In the genomic region with DNA sequence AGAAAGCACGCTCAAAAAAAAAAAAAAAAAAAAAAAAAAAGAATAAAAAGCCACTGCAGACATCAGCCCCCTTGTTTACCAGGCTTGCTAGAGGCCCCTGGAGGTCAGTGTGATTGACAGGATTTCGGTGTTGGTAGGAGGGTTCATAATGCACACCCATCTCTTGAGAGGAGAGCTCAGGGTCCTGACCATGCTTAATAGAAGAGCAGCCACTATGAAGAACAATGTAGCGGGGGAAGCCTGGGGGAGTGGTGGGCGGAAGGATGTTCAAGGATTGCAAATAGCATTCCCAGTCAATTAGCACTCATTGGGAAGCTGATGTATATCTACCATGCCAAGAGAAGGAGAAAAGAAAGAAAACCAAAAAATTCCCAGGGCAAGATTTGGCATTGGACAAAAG, we compare ENCODE assay signal across 22 mouse cellular contexts.
DNase-seq lines count a peak whose midpoint lies in the region; ATAC-seq and TF ChIP-seq lines count a peak whose summit lies in the region.
"Had no signal": no experiment of that assay in that cellular context is flagged by ENCODE, and none has a peak within 500 bp of the region (broad histone marks: within the 10 kb centered on the region; RNA-seq: fewer than 3 reads in every experiment).

No protein-coding gene starts in this region.

- H3K4me3 ChIP-seq in forebrain, embryonic 11.5 days (ENCODE audit: low read depth, low read length) = no peak overlapping the region
- no peak overlapping the region for H3K4me3 ChIP-seq in forebrain, embryonic 15.5 days
- H3K4me3 ChIP-seq in lung, embryonic 14.5 days (ENCODE audit: low read depth, low read length) = no peak overlapping the region
- no peak overlapping the region for H3K4me3 ChIP-seq in neural tube, embryonic 13.5 days
- H3K4me3 ChIP-seq: heart, adult 2 months; limb, embryonic 10.5 days; liver, embryonic 15.5 days; megakaryocyte, embryonic 14.5 days; stomach, embryonic 15.5 days had no signal

- 25% methylated on average over 4 of the region's 4 CpGs for WGBS in forebrain, embryonic 11.5 days
- WGBS in forebrain, embryonic 15.5 days = 12% methylated on average over 4 of the region's 4 CpGs
- 52% methylated on average over 4 of the region's 4 CpGs for WGBS in lung, embryonic 14.5 days
- 33% methylated on average over 4 of the region's 4 CpGs for WGBS in neural tube, embryonic 13.5 days

- peak; percentile 44; the same call in 1 of the 2 replicates for ATAC-seq in forebrain, embryonic 11.5 days (replicated peaks; ENCODE audit: low FRiP score)
- no peak for ATAC-seq in forebrain, embryonic 15.5 days (replicated peaks)
- 0 out of 2 replicates have a peak, but pooled peaks have one; percentile 13 for ATAC-seq in lung, embryonic 14.5 days (ENCODE audit: insufficient read depth)
- ATAC-seq in neural tube, embryonic 13.5 days (ENCODE audit: low read depth) = no peak
- ATAC-seq: inflammation-experienced regulatory T-cells, adult 6 months had no signal

- no peak for DNase-seq in forebrain, embryonic 11.5 days (ENCODE audit: low spot score)
- peak; percentile 45 for DNase-seq in lung, embryonic 14.5 days
- DNase-seq in lung, postnatal 14 days = no peak
- no peak for DNase-seq in neural tube, embryonic 10.5 days (ENCODE audit: extremely low spot score, low spot score)
- DNase-seq in urinary bladder, postnatal 36 days (ENCODE audit: low spot score in 2 of 2) = no peak
- no peak for DNase-seq in thymus, adult 18-20 months
- DNase-seq: cerebellum, adult 9-10 months; gastrocnemius, postnatal 36 days; heart, adult 2 months; heart, postnatal 36 days; kidney, adult 18-20 months; liver; lung, postnatal 36 days; thymus, postnatal 4 days had no signal

- no peaks in the 10 kb centered on the region; the same call in none of the 2 replicates for H3K27me3 ChIP-seq in forebrain, embryonic 11.5 days (ENCODE audit: control insufficient read depth, insufficient read depth, low read length)
- no peaks in the 10 kb centered on the region for H3K27me3 ChIP-seq in forebrain, embryonic 15.5 days
- no peaks in the 10 kb centered on the region for H3K27me3 ChIP-seq in lung, embryonic 14.5 days (ENCODE audit: insufficient read depth, low read length)
- H3K27me3 ChIP-seq in neural tube, embryonic 13.5 days = no peaks in the 10 kb centered on the region
- H3K27me3 ChIP-seq: liver, embryonic 15.5 days; megakaryocyte, embryonic 14.5 days; stomach, embryonic 15.5 days had no signal

- H3K9ac ChIP-seq in forebrain, embryonic 11.5 days (ENCODE audit: low read length) = no peak overlapping the region
- H3K9ac ChIP-seq in forebrain, embryonic 15.5 days (replicated peaks) = no peak overlapping the region
- no peak overlapping the region for H3K9ac ChIP-seq in lung, embryonic 14.5 days
- no peak overlapping the region for H3K9ac ChIP-seq in neural tube, embryonic 13.5 days
- H3K9ac ChIP-seq: liver, embryonic 15.5 days; stomach, embryonic 15.5 days had no signal

- peaks cover 10% of the 10 kb centered on the region for H3K4me1 ChIP-seq in forebrain, embryonic 11.5 days (replicated peaks; ENCODE audit: control insufficient read depth, insufficient read depth, low read length)
- H3K4me1 ChIP-seq in forebrain, embryonic 15.5 days = peaks cover 18% of the 10 kb centered on the region
- 0 out of 2 replicates have a peak, but pooled peaks cover 8% of the 10 kb centered on the region for H3K4me1 ChIP-seq in lung, embryonic 14.5 days (ENCODE audit: insufficient read depth)
- peaks cover 62% of the 10 kb centered on the region for H3K4me1 ChIP-seq in neural tube, embryonic 13.5 days (replicated peaks)
- H3K4me1 ChIP-seq: liver, embryonic 15.5 days; megakaryocyte, embryonic 14.5 days had no signal

- TF ChIP-seq CTCF in lung, embryonic 14.5 days (IDR thresholded peaks at IDR 0.05; ENCODE audit: low read depth) = no peak

- no peak overlapping the region for H3K4me2 ChIP-seq in forebrain, embryonic 11.5 days (ENCODE audit: low read depth, low read length, severe bottlenecking)
- no peak overlapping the region for H3K4me2 ChIP-seq in forebrain, embryonic 15.5 days (replicated peaks)
- H3K4me2 ChIP-seq in lung, embryonic 14.5 days = no peak overlapping the region
- no peak overlapping the region for H3K4me2 ChIP-seq in neural tube, embryonic 13.5 days
- H3K4me2 ChIP-seq: liver, embryonic 15.5 days; stomach, embryonic 15.5 days had no signal

- H3K9me3 ChIP-seq in forebrain, embryonic 11.5 days (ENCODE audit: control insufficient read depth, low read length) = no peaks in the 10 kb centered on the region
- H3K9me3 ChIP-seq in forebrain, embryonic 15.5 days = no peaks in the 10 kb centered on the region
- no peaks in the 10 kb centered on the region for H3K9me3 ChIP-seq in lung, embryonic 14.5 days (ENCODE audit: low read depth, low read length)
- 0 out of 2 replicates have a peak, but pooled peaks cover 5% of the 10 kb centered on the region for H3K9me3 ChIP-seq in neural tube, embryonic 13.5 days
- H3K9me3 ChIP-seq: limb, embryonic 10.5 days; liver, embryonic 15.5 days; stomach, embryonic 15.5 days had no signal

- no peaks in the 10 kb centered on the region for H3K36me3 ChIP-seq in forebrain, embryonic 11.5 days (ENCODE audit: control insufficient read depth, insufficient read depth, low read length)
- H3K36me3 ChIP-seq in forebrain, embryonic 15.5 days = no peaks in the 10 kb centered on the region
- no peaks in the 10 kb centered on the region for H3K36me3 ChIP-seq in lung, embryonic 14.5 days (ENCODE audit: insufficient read depth)
- H3K36me3 ChIP-seq in neural tube, embryonic 13.5 days = no peaks in the 10 kb centered on the region
- H3K36me3 ChIP-seq: liver, embryonic 15.5 days; stomach, embryonic 15.5 days had no signal

- H3K27ac ChIP-seq in forebrain, embryonic 11.5 days (ENCODE audit: low read depth, low read length) = no peak overlapping the region
- no peak overlapping the region for H3K27ac ChIP-seq in forebrain, embryonic 15.5 days (replicated peaks)
- H3K27ac ChIP-seq in lung, embryonic 14.5 days (ENCODE audit: low read depth) = no peak overlapping the region
- 0 out of 2 replicates have a peak overlapping the region, but pooled peaks have one; percentile 18 for H3K27ac ChIP-seq in neural tube, embryonic 13.5 days (replicated peaks)
- H3K27ac ChIP-seq: heart, adult 2 months; kidney, postnatal 0 days; limb, embryonic 10.5 days; liver, embryonic 15.5 days; stomach, embryonic 15.5 days had no signal

Comparison
In these comparisons a context has a peak if more than half of its experiments do, and no peak if none do; other contexts are left out.
1. ATAC-seq: peak in forebrain, embryonic 11.5 days (single experiment) and lung, embryonic 14.5 days (single experiment); none in forebrain, embryonic 15.5 days (single experiment) and neural tube, embryonic 13.5 days (single experiment).